Mouse (Mus musculus): ENCODE data around the gene Psma6. TPM values are rescaled to one million over a fixed set of nuclear protein-coding genes. Genes with fewer than 3 reads are reported as not detected.

The Psma6 gene
- polyA plus RNA-seq, 1 experiment from 2014 or later: 352 TPM

DNA sequence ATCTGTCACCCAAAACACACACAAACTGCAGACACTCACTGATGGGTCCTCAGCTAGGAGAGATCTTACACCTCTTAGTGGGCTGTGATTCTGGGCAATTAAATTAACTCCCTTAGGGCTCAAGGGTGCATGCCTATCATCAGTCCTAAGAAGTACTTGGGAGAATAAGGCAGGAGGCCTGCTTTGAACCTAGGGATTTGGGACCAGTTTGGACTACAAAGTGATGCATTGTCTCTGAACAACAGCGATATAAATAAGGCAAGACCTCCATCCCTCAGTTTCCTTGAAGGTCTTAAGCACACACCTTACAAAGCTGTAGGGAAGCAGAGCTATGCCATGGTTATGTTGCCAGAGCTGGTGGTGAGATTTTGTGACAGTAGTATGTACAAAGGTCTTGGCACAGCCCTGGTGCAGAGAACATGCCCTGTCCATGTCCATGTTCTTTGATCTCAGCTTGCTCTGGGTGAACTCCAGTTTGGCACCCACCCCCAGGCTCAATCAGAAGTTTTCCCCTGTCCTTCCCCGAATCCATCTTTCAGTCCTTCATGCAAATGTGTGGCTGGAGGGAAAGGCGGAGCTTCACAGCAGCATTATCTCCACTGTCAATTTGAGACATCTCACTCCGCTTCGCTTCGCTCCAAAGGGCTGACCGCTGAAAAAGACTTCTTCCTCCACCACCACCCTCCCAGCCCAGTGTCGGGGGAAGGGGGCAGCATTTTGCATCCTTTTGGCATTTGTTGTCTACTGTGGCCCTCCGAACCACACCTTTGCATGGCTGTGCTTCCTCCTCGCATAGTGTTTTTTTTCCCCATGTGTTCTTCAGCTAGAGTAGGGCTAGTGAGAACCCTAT, 83.5 kb downstream of the Psma6 start:
- H3K27ac ChIP-seq (ENCODE audit: low read length): no peak overlapping the region
- no peaks in the 10 kb centered on the region for H3K9me3 ChIP-seq (replicated peaks; ENCODE audit: control insufficient read depth, low read length)
- ATAC-seq (replicated peaks; ENCODE audit: extremely low read depth, insufficient read depth, low FRiP score): no peak
- no peaks in the 10 kb centered on the region for H3K27me3 ChIP-seq (ENCODE audit: control insufficient read depth, insufficient read depth, low read length)
- no peaks in the 10 kb centered on the region for H3K36me3 ChIP-seq (ENCODE audit: control insufficient read depth, insufficient read depth)
- WGBS: 47% methylated on average over 10 of the region's 10 CpGs
- no peak overlapping the region for H3K4me3 ChIP-seq (ENCODE audit: low read length)
- H3K4me2 ChIP-seq (ENCODE audit: low read depth, low read length): no peak overlapping the region
- no peak overlapping the region for H3K9ac ChIP-seq (ENCODE audit: low read length)
- peaks cover 36% of the 10 kb centered on the region for H3K4me1 ChIP-seq (ENCODE audit: control insufficient read depth, insufficient read depth, low read length)

Other genes with a start within 250 kb of the Psma6 start
- gene Srp54b, start 229.1 kb upstream of the Psma6 start, polyA plus RNA-seq (2015; fragmentation: Nextera tagmentation; extraction: Ambion mirVana): 41.4 and 48.4 TPM in 2 replicates
- not detected in 2 replicates for gene 1700047I17Rik2, start 184.6 kb upstream of the Psma6 start, polyA plus RNA-seq (2015; fragmentation: Nextera tagmentation; extraction: Ambion mirVana)
- gene Srp54c, start 154.1 kb upstream of the Psma6 start, polyA plus RNA-seq (2015; fragmentation: Nextera tagmentation; extraction: Ambion mirVana): 54.7 and 60.0 TPM in 2 replicates
- 9.0 and 12.3 TPM in 2 replicates for gene 1110008L16Rik, start 84.6 kb upstream of the Psma6 start, polyA plus RNA-seq (2015; fragmentation: Nextera tagmentation; extraction: Ambion mirVana)
- 9.3 and 9.9 TPM in 2 replicates for gene Ppp2r3c, start 81.2 kb upstream of the Psma6 start, polyA plus RNA-seq (2015; fragmentation: Nextera tagmentation; extraction: Ambion mirVana)
- gene Nfkbia, start 108.4 kb downstream of the Psma6 start, polyA plus RNA-seq (2015; fragmentation: Nextera tagmentation; extraction: Ambion mirVana): 80.8 and 85.9 TPM in 2 replicates
- 0.17 and 0.96 TPM in 2 replicates for gene Aldoart2, start 181.0 kb downstream of the Psma6 start, polyA plus RNA-seq (2015; fragmentation: Nextera tagmentation; extraction: Ambion mirVana)
- 0.08 TPM in 1 of 2 replicates, not detected in the other for gene Insm2, start 215.2 kb downstream of the Psma6 start, polyA plus RNA-seq (2015; fragmentation: Nextera tagmentation; extraction: Ambion mirVana)

All from heart, embryonic 16.5 days (tissue).